Mouse (Mus musculus): ENCODE data around the gene Atoh8. TPM values are rescaled to one million over a fixed set of nuclear protein-coding genes. Genes with fewer than 3 reads are reported as not detected.

Gene Atoh8
- polyA plus RNA-seq, 1 experiment = 3.7 TPM

- TF ChIP-seq CTCF (IDR thresholded peaks at IDR 0.05; ENCODE audit: borderline replicate concordance, extremely low read depth, insufficient read depth, insufficient read length) (no peak), POLR2A (IDR thresholded peaks at IDR 0.05; ENCODE audit: borderline replicate concordance, extremely low read depth, insufficient read depth, insufficient read length, poor library complexity, severe bottlenecking) (no peak)
- peak; percentile 48 for DNase-seq (ENCODE audit: low read depth)
Observed at GRCm38 (mm10) chr6:72253911-72254587, 18.7 kb upstream of the Atoh8 start.

GRCm38 (mm10) chr6:72253168-72253567 is 17.8 kb upstream of the Atoh8 start:
- no peak for DNase-seq (ENCODE audit: low read depth)
- TF ChIP-seq POLR2A (IDR thresholded peaks at IDR 0.05; ENCODE audit: borderline replicate concordance, extremely low read depth, insufficient read depth, insufficient read length, poor library complexity, severe bottlenecking) (no peak), CTCF (IDR thresholded peaks at IDR 0.05; ENCODE audit: borderline replicate concordance, extremely low read depth, insufficient read depth, insufficient read length) (no peak)

- TF ChIP-seq POLR2A (IDR thresholded peaks at IDR 0.05; ENCODE audit: borderline replicate concordance, extremely low read depth, insufficient read depth, insufficient read length, poor library complexity, severe bottlenecking) (no peak), CTCF (IDR thresholded peaks at IDR 0.05; ENCODE audit: borderline replicate concordance, extremely low read depth, insufficient read depth, insufficient read length) (no peak)
- DNase-seq (ENCODE audit: low read depth) = no peak
Observed at GRCm38 (mm10) chr6:72252433-72252832, 17.1 kb upstream of the Atoh8 start.

- DNase-seq (ENCODE audit: low read depth) = no peak
- TF ChIP-seq CTCF (IDR thresholded peaks at IDR 0.05; ENCODE audit: borderline replicate concordance, extremely low read depth, insufficient read depth, insufficient read length) (no peak), POLR2A (IDR thresholded peaks at IDR 0.05; ENCODE audit: borderline replicate concordance, extremely low read depth, insufficient read depth, insufficient read length, poor library complexity, severe bottlenecking) (no peak)
Observed at GRCm38 (mm10) chr6:72249981-72250380, 14.6 kb upstream of the Atoh8 start.

GRCm38 (mm10) chr6:72248150-72248914 is 13.0 kb upstream of the Atoh8 start:
- TF ChIP-seq POLR2A (IDR thresholded peaks at IDR 0.05; ENCODE audit: borderline replicate concordance, extremely low read depth, insufficient read depth, insufficient read length, poor library complexity, severe bottlenecking) (no peak), CTCF (IDR thresholded peaks at IDR 0.05; ENCODE audit: borderline replicate concordance, extremely low read depth, insufficient read depth, insufficient read length) (no peak)
- peak; percentile 9 for DNase-seq (ENCODE audit: low read depth)

- TF ChIP-seq POLR2A (IDR thresholded peaks at IDR 0.05; ENCODE audit: borderline replicate concordance, extremely low read depth, insufficient read depth, insufficient read length, poor library complexity, severe bottlenecking) = no peak
- DNase-seq (ENCODE audit: low read depth) = no peak
Observed at GRCm38 (mm10) chr6:72246303-72246702, 10.9 kb upstream of the Atoh8 start.

GRCm38 (mm10) chr6:72244569-72245285 is 9.3 kb upstream of the Atoh8 start:
- DNase-seq (ENCODE audit: low read depth) = peak; percentile 76
- no peak for TF ChIP-seq CTCF (IDR thresholded peaks at IDR 0.05; ENCODE audit: borderline replicate concordance, extremely low read depth, insufficient read depth, insufficient read length)
- no peak for TF ChIP-seq POLR2A (IDR thresholded peaks at IDR 0.05; ENCODE audit: borderline replicate concordance, extremely low read depth, insufficient read depth, insufficient read length, poor library complexity, severe bottlenecking)

GRCm38 (mm10) chr6:72244144-72244549 is 8.8 kb upstream of the Atoh8 start:
- TF ChIP-seq POLR2A (IDR thresholded peaks at IDR 0.05; ENCODE audit: borderline replicate concordance, extremely low read depth, insufficient read depth, insufficient read length, poor library complexity, severe bottlenecking) = no peak
- no peak for TF ChIP-seq CTCF (IDR thresholded peaks at IDR 0.05; ENCODE audit: borderline replicate concordance, extremely low read depth, insufficient read depth, insufficient read length)
- DNase-seq (ENCODE audit: low read depth) = peak; percentile 96

GRCm38 (mm10) chr6:72242532-72243320 is 7.3 kb upstream of the Atoh8 start:
- TF ChIP-seq POLR2A (IDR thresholded peaks at IDR 0.05; ENCODE audit: borderline replicate concordance, extremely low read depth, insufficient read depth, insufficient read length, poor library complexity, severe bottlenecking) (no peak), CTCF (IDR thresholded peaks at IDR 0.05; ENCODE audit: borderline replicate concordance, extremely low read depth, insufficient read depth, insufficient read length) (no peak)
- DNase-seq (ENCODE audit: low read depth) = no peak

GRCm38 (mm10) chr6:72241843-72242154 is 6.4 kb upstream of the Atoh8 start:
- TF ChIP-seq CTCF (IDR thresholded peaks at IDR 0.05; ENCODE audit: borderline replicate concordance, extremely low read depth, insufficient read depth, insufficient read length) (no peak), POLR2A (IDR thresholded peaks at IDR 0.05; ENCODE audit: borderline replicate concordance, extremely low read depth, insufficient read depth, insufficient read length, poor library complexity, severe bottlenecking) (no peak)
- DNase-seq (ENCODE audit: low read depth) = no peak
